Mouse (Mus musculus) bone marrow macrophage, adult 2 months (primary cell): Measurements from ENCODE around the gene Pcare. TPM values are rescaled to one million over a fixed set of nuclear protein-coding genes. Genes with fewer than 3 reads are reported as not detected.

Experiments
- H3K27ac ChIP-seq: 2 replicates; pipeline ENCODE4 v1.5.1; 2012; ENCODE audit warnings: low read depth, low read length; ENCODE audit not compliant: insufficient read depth
- H3K4me1 ChIP-seq: 2 replicates; pipeline ENCODE4 v1.6.1; 2012; ENCODE audit warnings: low read length; ENCODE audit not compliant: control insufficient read depth, insufficient read depth
- H3K4me3 ChIP-seq: 2 replicates; pipeline ENCODE4 v1.5.1; 2012; ENCODE audit warnings: mild to moderate bottlenecking, low read length, moderate library complexity; ENCODE audit not compliant: insufficient read depth
- CTCF ChIP-seq: IDR thresholded peaks from 2 replicates; pipeline ENCODE4 v1.5.1; 2012; ENCODE audit warnings: low read depth, mild to moderate bottlenecking, low read length, moderate library complexity
- POLR2A ChIP-seq: IDR thresholded peaks from 2 replicates; pipeline ENCODE4 v1.6.1; 2012; ENCODE audit warnings: mild to moderate bottlenecking, low read depth, low read length, borderline replicate concordance
- polyA plus RNA-seq: library from polyadenylated mRNA; stranded (reverse); fragments of >200 nt; gene quantifications from 2 replicates; pipeline ENCODE4 v1.2.4, GENCODE M21; 2012; ENCODE audit not compliant: missing spikeins, insufficient read depth, insufficient read length

The Pcare gene
- not detected in 2 replicates for polyA plus RNA-seq

DNA sequence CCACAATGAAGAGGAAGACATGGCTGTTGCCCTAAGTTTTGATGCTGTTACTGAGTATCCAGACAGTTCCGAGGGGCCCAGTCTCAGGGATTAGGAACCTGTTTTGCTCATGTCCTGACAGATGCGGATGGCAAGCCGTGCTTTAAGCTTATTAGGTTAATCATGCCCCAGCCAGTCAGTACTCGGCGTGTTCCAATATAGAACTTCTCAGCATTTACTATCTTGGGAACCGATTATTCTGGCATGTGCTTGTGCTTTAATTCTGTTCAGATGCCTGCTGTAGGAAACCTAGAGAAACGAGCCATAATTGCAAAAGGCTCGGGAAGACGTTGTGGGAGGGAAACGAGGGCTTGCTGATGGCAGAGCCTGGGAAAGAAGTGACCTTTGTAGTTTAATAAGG is at the start of gene Pcare:
Gene Pcare (minus strand): TSS at position 64 of the 400 bp plus-strand sequence.
- H3K4me3 ChIP-seq: no peak within 1 kb of the TSS
- no peaks in the 10 kb centered on the region for H3K4me1 ChIP-seq
- TF ChIP-seq CTCF (no peak), POLR2A (no peak)
- no peak within 1 kb of the TSS for H3K27ac ChIP-seq

- no peak overlapping the region for H3K27ac ChIP-seq
- TF ChIP-seq CTCF (no peak), POLR2A (no peak)
- no peak overlapping the region for H3K4me3 ChIP-seq
- no peaks in the 10 kb centered on the region for H3K4me1 ChIP-seq
These were observed 43.0 kb upstream of the Pcare start for GRCm38 (mm10) chr17:71795521-71796205.

GRCm38 (mm10) chr17:71791622-71792021 is 38.9 kb upstream of the Pcare start:
- TF ChIP-seq POLR2A (no peak), CTCF (no peak)
- Histone ChIP-seq H3K27ac (no peak overlapping the region), H3K4me1 (no peaks in the 10 kb centered on the region), H3K4me3 (no peak overlapping the region)

DNA sequence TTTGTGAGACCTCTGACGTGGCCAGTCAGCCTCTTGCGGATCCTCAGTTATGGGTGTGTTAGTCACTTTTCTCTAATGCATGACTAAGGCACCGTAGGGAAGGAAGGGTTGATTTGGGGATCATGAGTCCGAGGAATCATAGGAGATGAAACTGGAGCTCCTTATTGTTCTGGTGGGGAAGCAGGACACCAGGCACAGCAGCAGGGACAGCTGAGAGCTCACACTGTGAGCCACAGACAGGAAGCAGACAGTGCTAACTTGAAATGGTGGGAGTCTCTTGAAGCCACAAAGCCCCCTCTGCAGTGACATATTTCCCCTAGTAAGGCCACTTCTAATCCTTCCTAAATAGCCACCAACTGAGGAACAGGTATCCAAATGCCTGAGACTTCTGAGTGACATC is 38.4 kb upstream of the Pcare start:
- no peak overlapping the region for H3K27ac ChIP-seq
- no peak for TF ChIP-seq POLR2A
- TF ChIP-seq CTCF: no peak
- H3K4me3 ChIP-seq: no peak overlapping the region
- H3K4me1 ChIP-seq: no peaks in the 10 kb centered on the region

- H3K4me1 ChIP-seq: no peaks in the 10 kb centered on the region
- TF ChIP-seq POLR2A: no peak
- TF ChIP-seq CTCF: no peak
- no peak overlapping the region for H3K27ac ChIP-seq
- H3K4me3 ChIP-seq: no peak overlapping the region
These were observed 33.8 kb upstream of the Pcare start for GRCm38 (mm10) chr17:71786456-71786855.

- no peak for TF ChIP-seq POLR2A
- TF ChIP-seq CTCF: no peak
- Histone ChIP-seq H3K27ac (no peak overlapping the region), H3K4me1 (no peaks in the 10 kb centered on the region), H3K4me3 (no peak overlapping the region)
These were observed 30.7 kb upstream of the Pcare start for GRCm38 (mm10) chr17:71783366-71783735.

- Histone ChIP-seq H3K4me1 (no peaks in the 10 kb centered on the region), H3K27ac (no peak overlapping the region), H3K4me3 (no peak overlapping the region)
- no peak for TF ChIP-seq CTCF
- no peak for TF ChIP-seq POLR2A
These were observed 30.1 kb upstream of the Pcare start for GRCm38 (mm10) chr17:71782699-71783365.

DNA sequence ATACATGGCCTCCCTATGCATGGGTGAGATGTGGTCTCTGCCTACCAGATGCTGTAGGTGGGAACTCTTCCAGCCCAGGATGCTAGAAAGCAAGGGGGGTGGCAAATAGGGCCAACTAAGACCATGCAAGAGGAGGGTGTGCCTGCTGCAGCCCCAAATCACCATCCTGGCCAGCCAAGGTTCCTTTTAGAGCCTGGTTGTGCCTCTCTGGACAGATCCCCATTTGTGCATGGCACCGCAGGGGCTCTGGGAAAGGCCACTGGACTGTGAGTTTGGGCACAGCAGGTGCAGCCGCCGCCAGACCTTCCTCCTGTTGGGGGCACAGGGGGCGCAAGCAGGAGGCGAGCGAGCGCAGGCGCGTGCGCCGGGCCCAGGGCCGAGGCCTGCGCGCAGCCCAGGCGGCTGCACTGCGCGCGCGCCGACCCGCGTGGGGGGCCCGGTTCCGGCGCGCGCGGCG is 29.6 kb upstream of the Pcare start:
- TF ChIP-seq CTCF: no peak
- no peak for TF ChIP-seq POLR2A

DNA sequence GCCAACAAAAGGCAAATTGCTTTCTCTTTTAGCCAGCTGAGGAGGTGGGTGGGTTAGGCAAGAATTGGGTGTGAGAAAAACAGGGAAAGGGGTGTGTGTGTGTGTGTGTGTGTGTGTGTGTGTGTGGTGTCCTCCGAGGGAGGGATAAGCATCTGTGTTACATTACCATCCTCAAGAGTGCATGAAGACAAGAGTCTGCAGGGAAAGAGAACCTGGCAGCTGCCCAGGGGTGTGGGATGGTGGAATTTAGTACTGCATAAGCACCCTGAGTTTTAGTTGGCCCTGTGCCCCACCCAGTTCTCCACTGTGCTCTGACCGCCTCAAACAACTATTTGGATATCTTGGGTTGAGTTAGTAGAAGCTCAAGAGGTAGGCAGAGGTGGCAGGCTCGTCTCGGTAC is 28.3 kb upstream of the Pcare start:
- Histone ChIP-seq H3K4me3 (no peak overlapping the region), H3K27ac (no peak overlapping the region), H3K4me1 (no peaks in the 10 kb centered on the region)
- TF ChIP-seq CTCF (no peak), POLR2A (no peak)

More for the DNA sequence above, 29.6 kb upstream of the Pcare start:
- no peaks in the 10 kb centered on the region for H3K4me1 ChIP-seq
- H3K4me3 ChIP-seq: no peak overlapping the region
- no peak overlapping the region for H3K27ac ChIP-seq

- TF ChIP-seq CTCF: no peak
- Histone ChIP-seq H3K4me3 (no peak overlapping the region), H3K27ac (no peak overlapping the region), H3K4me1 (no peaks in the 10 kb centered on the region)
These were observed 27.8 kb upstream of the Pcare start for GRCm38 (mm10) chr17:71780490-71780889.

DNA sequence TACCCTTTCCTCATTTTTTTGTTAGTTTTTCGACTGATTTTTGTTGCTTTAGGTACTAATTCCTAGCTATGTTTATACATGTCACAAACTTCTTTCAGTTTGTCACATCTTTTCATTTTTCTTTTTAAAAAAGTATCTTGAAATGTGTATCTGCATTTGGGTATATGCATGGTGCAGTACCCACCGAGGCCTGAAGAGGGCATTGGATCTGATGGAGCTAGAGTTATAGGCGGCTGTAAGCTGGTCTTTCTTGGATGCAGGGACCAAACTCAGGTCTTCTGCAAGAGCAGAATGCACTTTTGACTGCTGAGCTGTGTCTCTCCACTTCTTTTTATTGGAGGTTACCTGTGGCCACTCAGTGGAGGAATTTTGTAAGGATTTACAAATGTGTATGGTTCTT is 26.0 kb upstream of the Pcare start:
- no peaks in the 10 kb centered on the region for H3K4me1 ChIP-seq
- no peak overlapping the region for H3K27ac ChIP-seq
- H3K4me3 ChIP-seq: no peak overlapping the region
- TF ChIP-seq POLR2A: no peak
- TF ChIP-seq CTCF: no peak
